Mouse (Mus musculus) stomach, postnatal 0 days (tissue): Measurements from ENCODE around the gene Elmo1.

Experiments used
- CTCF ChIP-seq: IDR thresholded peaks from 2 replicates; pipeline ENCODE4 v1.5.1; 2016; ENCODE audit warnings: antibody characterized with exemption, low read depth, mild to moderate bottlenecking, moderate library complexity
- EP300 ChIP-seq: optimal IDR thresholded peaks from 2 replicates; pipeline ENCODE3; 2016; ENCODE audit warnings: antibody characterized with exemption

- TF ChIP-seq CTCF (no peak), EP300 (no peak)
Observed at GRCm38 (mm10) chr13:20511026-20511425, 420.6 kb downstream of the Elmo1 start.
